Mouse (Mus musculus): ENCODE data around the gene Cgref1.

Cgref1 gene

GRCm38 (mm10) chr5:30944956-30945781, at the start of gene Cgref1:
Gene Cgref1 (minus strand): TSS chr5:30945591.
- DNase-seq (ENCODE audit: low spot score in 2 of 2) = peak in 1 of 2 experiments; percentile 79

GRCm38 (mm10) chr5:30994074-30994473, 48.7 kb upstream of the Cgref1 start:
- peak; percentile 23 to 42 for DNase-seq (ENCODE audit: low spot score in 2 of 2)

- DNase-seq (ENCODE audit: low spot score in 2 of 2) = peak; percentile 73 to 74
Observed at GRCm38 (mm10) chr5:30992980-30993676, 47.7 kb upstream of the Cgref1 start.

GRCm38 (mm10) chr5:30982357-30982756, 37.0 kb upstream of the Cgref1 start:
- DNase-seq (ENCODE audit: low spot score in 2 of 2) = peak; percentile 44 to 71

GRCm38 (mm10) chr5:30974870-30975656, 29.7 kb upstream of the Cgref1 start:
- no peak for DNase-seq (ENCODE audit: low spot score in 2 of 2)

- DNase-seq (ENCODE audit: low spot score in 2 of 2) = no peak
Observed at GRCm38 (mm10) chr5:30969440-30969839, 24.0 kb upstream of the Cgref1 start.

GRCm38 (mm10) chr5:30968416-30968815, 23.0 kb upstream of the Cgref1 start, which contains the start of gene Tcf23:
Gene Tcf23 (plus strand): TSS chr5:30968662.
- no peak for DNase-seq (ENCODE audit: low spot score in 2 of 2)

- DNase-seq (ENCODE audit: low spot score in 2 of 2) = no peak
Observed at GRCm38 (mm10) chr5:30966189-30966588, 20.8 kb upstream of the Cgref1 start.

GRCm38 (mm10) chr5:30963916-30964315, 18.5 kb upstream of the Cgref1 start:
- DNase-seq (ENCODE audit: low spot score in 2 of 2) = no peak

GRCm38 (mm10) chr5:30961545-30962505, 16.4 kb upstream of the Cgref1 start:
- no peak for DNase-seq (ENCODE audit: low spot score in 2 of 2)

- DNase-seq (ENCODE audit: low spot score in 2 of 2) = no peak
Observed at GRCm38 (mm10) chr5:30960814-30961213, 15.4 kb upstream of the Cgref1 start.

GRCm38 (mm10) chr5:30959966-30960501, 14.6 kb upstream of the Cgref1 start, which contains the start of gene Preb:
Gene Preb (minus strand): TSS chr5:30960361.
- peak; percentile 93 to 98 for DNase-seq (ENCODE audit: low spot score in 2 of 2)

GRCm38 (mm10) chr5:30959198-30959854, 13.9 kb upstream of the Cgref1 start:
- no peak for DNase-seq (ENCODE audit: low spot score in 2 of 2)

- no peak for DNase-seq (ENCODE audit: low spot score in 2 of 2)
Observed at GRCm38 (mm10) chr5:30957891-30958290, 12.5 kb upstream of the Cgref1 start.

- no peak for DNase-seq (ENCODE audit: low spot score in 2 of 2)
Observed at GRCm38 (mm10) chr5:30955751-30956150, 10.4 kb upstream of the Cgref1 start.

- no peak for DNase-seq (ENCODE audit: low spot score in 2 of 2)
Observed at GRCm38 (mm10) chr5:30954556-30954955, 9.2 kb upstream of the Cgref1 start.

- no peak for DNase-seq (ENCODE audit: low spot score in 2 of 2)
Observed at GRCm38 (mm10) chr5:30954065-30954464, 8.7 kb upstream of the Cgref1 start.

GRCm38 (mm10) chr5:30952551-30952950, 7.2 kb upstream of the Cgref1 start:
- DNase-seq (ENCODE audit: low spot score in 2 of 2) = no peak

GRCm38 (mm10) chr5:30951706-30952105, 6.3 kb upstream of the Cgref1 start:
- DNase-seq (ENCODE audit: low spot score in 2 of 2) = no peak

- no peak for DNase-seq (ENCODE audit: low spot score in 2 of 2)
Observed at GRCm38 (mm10) chr5:30950922-30951321, 5.5 kb upstream of the Cgref1 start.
